8 mouse cellular contexts compared by ENCODE assay signal in genomic region chr11:70815498-70816078, GRCm38 (mm10). TPM values are rescaled to one million over a fixed set of nuclear protein-coding genes. Genes with fewer than 3 reads are reported as not detected.
DNase-seq lines count a peak whose midpoint lies in the region; ATAC-seq lines count a peak whose summit lies in the region.

No protein-coding gene starts in this region.

- no peak overlapping the region for H3K4me2 ChIP-seq in midbrain, embryonic 14.5 days (ENCODE audit: low read length)
- no peak overlapping the region for H3K4me2 ChIP-seq in midbrain, embryonic 16.5 days (ENCODE audit: low read length)
- no peak overlapping the region for H3K4me2 ChIP-seq in neural tube, embryonic 11.5 days (ENCODE audit: low read depth)

- H3K9ac ChIP-seq in midbrain, embryonic 14.5 days (replicated peaks; ENCODE audit: low read length) = no peak overlapping the region
- H3K9ac ChIP-seq in midbrain, embryonic 16.5 days (ENCODE audit: low read depth, low read length) = no peak overlapping the region
- no peak overlapping the region for H3K9ac ChIP-seq in neural tube, embryonic 11.5 days (ENCODE audit: low read length)

- no peaks in the 10 kb centered on the region for H3K27me3 ChIP-seq in midbrain, embryonic 14.5 days (ENCODE audit: control insufficient read depth, insufficient read depth, low read length)
- no peaks in the 10 kb centered on the region for H3K27me3 ChIP-seq in midbrain, embryonic 16.5 days (ENCODE audit: control insufficient read depth, insufficient read depth, low read depth, low read length)
- H3K27me3 ChIP-seq in neural tube, embryonic 11.5 days (ENCODE audit: control insufficient read depth, insufficient read depth, low read length) = no peaks in the 10 kb centered on the region

- intact Hi-C loops in left cerebral cortex, postnatal 10 days (cut with DNase I) = no loop called here

- H3K27ac ChIP-seq in midbrain, embryonic 14.5 days (replicated peaks; ENCODE audit: low read depth, low read length) = no peak overlapping the region
- H3K27ac ChIP-seq in midbrain, embryonic 16.5 days (ENCODE audit: low read length) = no peak overlapping the region
- no peak overlapping the region for H3K27ac ChIP-seq in neural tube, embryonic 11.5 days (ENCODE audit: low read depth, low read length)

- no peaks in the 10 kb centered on the region for H3K4me1 ChIP-seq in midbrain, embryonic 14.5 days (ENCODE audit: control insufficient read depth, insufficient read depth, low read length)
- H3K4me1 ChIP-seq in midbrain, embryonic 16.5 days (ENCODE audit: control insufficient read depth, insufficient read depth, low read length) = no peaks in the 10 kb centered on the region
- no peaks in the 10 kb centered on the region for H3K4me1 ChIP-seq in neural tube, embryonic 11.5 days (ENCODE audit: control insufficient read depth, insufficient read depth, low read length)

- no peak overlapping the region for H3K4me3 ChIP-seq in midbrain, embryonic 14.5 days (replicated peaks; ENCODE audit: low read depth, low read length)
- H3K4me3 ChIP-seq in midbrain, embryonic 16.5 days (ENCODE audit: low read depth, low read length) = no peak overlapping the region
- no peak overlapping the region for H3K4me3 ChIP-seq in neural tube, embryonic 11.5 days (ENCODE audit: low read depth, low read length)

- H3K9me3 ChIP-seq in midbrain, embryonic 14.5 days (ENCODE audit: control insufficient read depth, low read length) = no peaks in the 10 kb centered on the region
- no peaks in the 10 kb centered on the region for H3K9me3 ChIP-seq in midbrain, embryonic 16.5 days (replicated peaks; ENCODE audit: control insufficient read depth, low read length, poor library complexity, severe bottlenecking)
- no peaks in the 10 kb centered on the region for H3K9me3 ChIP-seq in neural tube, embryonic 11.5 days (ENCODE audit: control insufficient read depth, low read length)

- no peaks in the 10 kb centered on the region for H3K36me3 ChIP-seq in midbrain, embryonic 14.5 days (ENCODE audit: control insufficient read depth, insufficient read depth, low read length)
- H3K36me3 ChIP-seq in midbrain, embryonic 16.5 days (ENCODE audit: control insufficient read depth, insufficient read depth, low read length) = no peaks in the 10 kb centered on the region
- H3K36me3 ChIP-seq in neural tube, embryonic 11.5 days (ENCODE audit: control insufficient read depth, insufficient read depth, low read length) = no peaks in the 10 kb centered on the region

- WGBS in midbrain, embryonic 14.5 days = 25% methylated on average over 6 of the region's 6 CpGs
- 29% methylated on average over 6 of the region's 6 CpGs for WGBS in midbrain, embryonic 16.5 days
- 38% methylated on average over 6 of the region's 6 CpGs for WGBS in neural tube, embryonic 11.5 days

- peak; percentile 86 for DNase-seq in midbrain, embryonic 14.5 days
- DNase-seq in WW6 (ENCODE audit: low read depth, low spot score) = peak; percentile 70
- peak; percentile 46 to 67 for DNase-seq in cerebellum, postnatal 36 days
- peak; percentile 58 for DNase-seq in heart, postnatal 4 days
- DNase-seq in left cerebral cortex, postnatal 10 days (ENCODE audit: extremely low spot score in 1 of 2, low spot score in 2 of 2) = peak; percentile 38 to 41
- DNase-seq in neural tube, embryonic 11.5 days (ENCODE audit: low spot score) = peak; percentile 60
- peak; percentile 63 for DNase-seq in thymus, postnatal 25 days

- no peak for ATAC-seq in midbrain, embryonic 14.5 days (ENCODE audit: low FRiP score, low TSS enrichment)
- no peak for ATAC-seq in midbrain, embryonic 16.5 days
- no peak for ATAC-seq in neural tube, embryonic 11.5 days (ENCODE audit: insufficient read depth, low FRiP score, low TSS enrichment)

RNA-seq across cellular contexts. Expression of gene Scimp, which starts 3.2 kb away (rescaled TPM):
- polyA plus RNA-seq in midbrain, embryonic 14.5 days (2014; fragmentation: Nextera tagmentation; extraction: Ambion mirVana) = 0.39 TPM in 1 of 2 replicates, not detected in the other
- not detected in 2 replicates for polyA plus RNA-seq in midbrain, embryonic 16.5 days (2015; fragmentation: Nextera tagmentation; extraction: Ambion mirVana)
- total RNA-seq in heart, postnatal 4 days (2021) = not detected
- not detected for total RNA-seq in left cerebral cortex, postnatal 10 days (2021)
- polyA plus RNA-seq in neural tube, embryonic 11.5 days (2014; fragmentation: Nextera tagmentation; extraction: Ambion mirVana) = 0.29 TPM in 1 of 2 replicates, not detected in the other

RNA-seq across cellular contexts. Expression of gene Rabep1, which starts 29.0 kb away (rescaled TPM):
- polyA plus RNA-seq in midbrain, embryonic 14.5 days (2014; fragmentation: Nextera tagmentation; extraction: Ambion mirVana) = 69.9 and 77.0 TPM in 2 replicates
- 88.6 and 91.0 TPM in 2 replicates for polyA plus RNA-seq in midbrain, embryonic 16.5 days (2015; fragmentation: Nextera tagmentation; extraction: Ambion mirVana)
- 10 to 100 TPM; 34.7 to 38.0 TPM for total RNA-seq in heart, postnatal 4 days (2021)
- 100 to 1,000 TPM; 113 to 115 TPM for total RNA-seq in left cerebral cortex, postnatal 10 days (2021)
- polyA plus RNA-seq in neural tube, embryonic 11.5 days (2014; fragmentation: Nextera tagmentation; extraction: Ambion mirVana) = 39.3 and 40.7 TPM in 2 replicates

RNA-seq across cellular contexts. Expression of gene Zfp3, which starts 51.6 kb away (rescaled TPM):
- 14.8 and 16.8 TPM in 2 replicates for polyA plus RNA-seq in midbrain, embryonic 14.5 days (2014; fragmentation: Nextera tagmentation; extraction: Ambion mirVana)
- polyA plus RNA-seq in midbrain, embryonic 16.5 days (2015; fragmentation: Nextera tagmentation; extraction: Ambion mirVana) = 14.6 and 17.4 TPM in 2 replicates
- total RNA-seq in heart, postnatal 4 days (2021) = 10 to 100 TPM; 11.8 to 12.1 TPM
- total RNA-seq in left cerebral cortex, postnatal 10 days (2021) = 10 to 100 TPM; 13.8 to 15.8 TPM
- polyA plus RNA-seq in neural tube, embryonic 11.5 days (2014; fragmentation: Nextera tagmentation; extraction: Ambion mirVana) = 9.9 and 10.6 TPM in 2 replicates
